Mouse (Mus musculus): ENCODE measurements around the gene Srsf3.

Gene Srsf3

DNA sequence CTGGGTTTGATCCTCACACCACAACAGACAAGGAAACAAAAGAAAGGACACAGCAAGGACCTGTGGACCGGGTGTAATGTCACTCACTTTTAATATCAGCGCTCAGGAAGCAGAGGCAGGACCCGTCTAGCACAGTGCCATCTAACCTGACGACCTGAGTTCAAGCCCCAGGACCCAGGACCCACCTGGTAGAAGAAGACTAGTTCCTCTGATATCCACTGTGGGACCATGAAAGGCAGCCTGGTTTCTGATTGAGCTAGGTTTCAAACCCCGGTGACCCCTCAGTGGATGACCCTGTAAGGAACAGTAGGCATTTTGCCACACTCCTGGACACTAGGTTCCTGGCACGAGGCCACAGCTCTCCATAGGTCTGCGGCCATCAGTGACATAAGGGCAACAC, 52.2 kb downstream of the Srsf3 start:
- no peak for DNase-seq (ENCODE audit: extremely low read depth, insufficient read length, low spot score)

- DNase-seq (ENCODE audit: extremely low read depth, insufficient read length, low spot score), result no peak
Measured at GRCm38 (mm10) chr17:29085266-29085665, 52.8 kb downstream of the Srsf3 start.

DNA sequence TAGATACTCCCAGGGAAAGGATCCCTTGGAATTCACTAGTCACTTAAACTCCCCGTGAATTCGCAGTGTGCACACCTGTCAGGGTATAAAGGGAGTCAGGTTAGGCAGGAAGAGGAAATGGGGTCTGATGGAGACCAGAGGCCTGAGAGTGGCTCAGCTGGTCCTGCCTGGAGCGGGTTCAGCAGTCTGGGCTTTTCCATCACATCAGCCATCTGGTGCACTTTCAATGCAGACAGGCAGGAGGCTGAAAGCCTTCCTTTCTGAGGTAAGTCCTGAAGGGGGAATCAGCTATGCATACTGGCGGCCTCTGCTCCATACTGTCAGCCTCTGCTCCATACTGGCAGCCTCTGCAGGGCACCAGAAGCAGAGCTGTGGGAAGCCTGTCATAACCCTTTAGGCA, 54.5 kb downstream of the Srsf3 start:
- DNase-seq (ENCODE audit: extremely low read depth, insufficient read length, low spot score), result no peak

DNA sequence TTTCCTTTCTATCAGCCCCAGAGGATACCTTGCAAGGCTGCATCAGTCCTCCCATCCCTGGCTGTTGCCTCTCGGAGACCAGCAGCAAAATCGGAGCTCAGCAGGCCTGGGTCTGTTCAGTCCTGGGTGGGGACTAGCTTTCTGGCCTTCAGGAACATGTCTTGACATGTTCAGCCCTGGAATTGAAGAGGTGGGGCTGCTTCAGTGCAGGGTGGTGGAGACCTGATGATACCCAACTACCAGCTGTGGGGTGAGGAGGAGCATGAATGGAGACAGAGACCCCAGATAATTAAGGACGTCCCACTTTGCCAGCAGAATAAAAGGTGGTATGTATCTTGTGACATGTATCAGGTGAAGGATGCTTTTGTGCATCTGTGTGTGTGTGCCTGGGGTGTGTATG, 58.3 kb downstream of the Srsf3 start, which contains the start of gene Cdkn1a:
TSS of gene Cdkn1a (plus strand) at position 201 of the 400 bp plus-strand sequence.
- no peak for DNase-seq (ENCODE audit: extremely low read depth, insufficient read length, low spot score)

DNA sequence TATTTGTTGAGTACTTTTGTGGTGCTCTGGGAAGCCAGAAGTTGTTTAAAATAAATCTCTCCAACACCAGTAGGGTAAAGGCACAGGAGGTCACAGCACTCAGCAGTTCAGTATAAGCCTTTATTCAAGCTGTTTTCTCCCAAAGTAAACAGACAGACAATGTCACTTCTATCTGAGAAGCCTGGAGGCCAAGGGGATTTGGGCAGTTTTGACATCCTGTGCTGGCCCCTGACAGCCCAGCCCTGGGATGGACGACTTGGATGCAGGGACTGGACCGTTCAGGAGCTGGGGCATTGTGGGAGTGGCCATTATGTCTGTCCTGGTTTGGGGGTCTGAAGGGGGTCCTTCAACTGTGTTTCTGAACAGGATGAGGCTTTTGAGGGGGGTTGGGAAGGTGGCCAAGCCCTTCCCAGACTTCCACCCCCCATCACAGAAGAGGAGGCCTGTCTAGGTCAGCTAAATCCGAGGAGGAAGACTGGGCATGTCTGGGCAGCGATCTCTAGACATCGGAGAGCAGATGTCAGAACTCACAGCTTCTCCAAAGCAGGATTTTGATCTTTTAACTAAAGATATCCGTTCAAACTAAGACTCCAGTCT, 59.0 kb downstream of the Srsf3 start:
- no peak for DNase-seq (ENCODE audit: extremely low read depth, insufficient read length, low spot score)

- no peak for DNase-seq (ENCODE audit: extremely low read depth, insufficient read length, low spot score)
Measured at GRCm38 (mm10) chr17:29092497-29092896, 60.1 kb downstream of the Srsf3 start.

Data from 3134 (cell line).